Mouse (Mus musculus) cerebellum, adult 2 months (tissue): ENCODE measurements around the gene Mid1ip1.

ENCODE experiments used
- CTCF ChIP-seq: fragments of 200-500 bp; IDR thresholded peaks from 2 replicates; pipeline ENCODE4 v1.5.1; 2011; ENCODE audit warnings: low read depth, mild to moderate bottlenecking, control low read depth, low read length, moderate library complexity, borderline replicate concordance; ENCODE audit not compliant: insufficient read depth
- POLR2A ChIP-seq: fragments of 200-500 bp; IDR thresholded peaks from 2 replicates; pipeline ENCODE4 v1.6.1; 2011; ENCODE audit warnings: low read length, control low read depth, borderline replicate concordance; ENCODE audit not compliant: insufficient read depth

DNA sequence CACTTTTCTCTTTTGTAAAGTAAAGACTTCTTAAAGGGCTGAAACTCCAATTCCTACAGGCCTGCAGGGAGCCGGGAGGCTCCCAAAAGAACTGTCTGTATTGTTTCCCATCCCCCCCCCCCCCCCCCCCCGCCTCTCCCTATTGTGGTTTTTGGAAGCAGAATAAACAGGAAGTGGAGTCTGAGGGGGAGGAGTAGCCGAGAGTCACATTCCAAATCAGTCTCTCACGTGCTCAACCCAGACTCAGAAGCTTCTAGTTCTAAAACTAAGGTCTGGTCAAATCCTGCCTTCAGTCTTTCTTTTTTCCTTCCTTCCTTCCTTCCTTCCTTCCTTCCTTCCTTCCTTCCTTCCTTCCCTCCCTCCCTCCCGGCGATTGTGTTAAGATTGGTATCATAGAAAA lies 14.7 kb downstream of the Mid1ip1 start:
- TF ChIP-seq CTCF, result no peak
- no peak for TF ChIP-seq POLR2A
